Mouse (Mus musculus) granulocyte monocyte progenitor cell, adult 5-6 weeks (primary cell): ENCODE measurements around the gene Sephs2. TPM values are rescaled to one million over a fixed set of nuclear protein-coding genes. Genes with fewer than 3 reads are reported as not detected.
"Not testable (repeated sequence)": the region's sequence is repeated elsewhere in the genome, so short reads cannot be mapped to it uniquely, and the experiment has no call there.

Experiments used
- ATAC-seq: replicated peaks from 2 replicates; pipeline ENCODE4 v1.8.0; 2016; ENCODE audit warnings: mild to moderate bottlenecking, moderate TSS enrichment, inconsistent platforms; ENCODE audit not compliant: poor library complexity, severe bottlenecking
- total RNA-seq, 2 experiments: library from RNA; stranded (forward) in 1 of 2; stranded (reverse) in 1 of 2; fragments of 200-712, 200-1000 nt in 1 of 2; fragments of >200 nt in 1 of 2; fragmentation: Nextera tagmentation in 1 of 2; gene quantifications; 2 replicates each; pipeline ENCODE4 v1.2.3; 2014 to 2017

Gene Sephs2
- total RNA-seq, 2 experiments from 2014 or later: 70.4 to 158 TPM

DNA sequence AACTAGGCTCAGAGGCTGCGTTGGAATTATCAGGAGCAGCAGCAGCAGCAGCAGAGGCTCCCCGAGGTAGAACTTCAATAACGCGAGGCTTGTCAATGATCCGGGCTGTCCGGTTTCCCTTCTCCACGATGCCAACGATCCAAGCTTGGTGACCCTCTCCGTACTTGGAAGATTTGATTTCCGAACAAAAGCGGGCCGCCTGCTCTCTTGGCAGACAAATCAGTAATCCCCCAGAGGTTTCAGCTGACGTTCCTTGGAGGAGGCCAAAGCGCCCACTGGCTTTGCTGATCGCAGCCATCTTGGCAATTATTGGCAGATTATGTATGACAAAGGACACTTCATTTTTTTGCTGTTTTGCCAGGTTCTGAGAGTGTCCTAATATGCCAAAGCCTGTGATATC, 1.3 kb downstream of the Sephs2 start:
- ATAC-seq: no peak

DNA sequence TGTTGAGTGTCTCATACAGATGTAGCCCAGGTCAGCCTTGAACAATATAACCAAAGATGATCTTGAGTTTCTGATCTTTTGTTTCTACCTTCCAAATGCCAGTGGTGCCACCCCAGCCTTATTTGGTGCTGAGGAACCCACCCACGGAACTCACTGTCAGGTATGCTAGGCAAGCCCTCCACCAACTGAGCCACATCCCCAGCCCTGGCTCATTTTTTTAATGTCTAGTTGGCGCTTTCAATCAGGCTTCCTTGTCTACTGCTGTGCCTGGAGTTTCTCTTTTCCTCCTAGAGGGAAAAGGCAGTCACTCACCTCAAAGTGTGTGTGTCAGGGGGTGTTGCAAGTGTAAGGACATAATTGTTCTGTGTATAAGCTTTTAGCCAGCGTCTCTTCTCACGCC, 2.8 kb downstream of the Sephs2 start:
- ATAC-seq: no peak

DNA sequence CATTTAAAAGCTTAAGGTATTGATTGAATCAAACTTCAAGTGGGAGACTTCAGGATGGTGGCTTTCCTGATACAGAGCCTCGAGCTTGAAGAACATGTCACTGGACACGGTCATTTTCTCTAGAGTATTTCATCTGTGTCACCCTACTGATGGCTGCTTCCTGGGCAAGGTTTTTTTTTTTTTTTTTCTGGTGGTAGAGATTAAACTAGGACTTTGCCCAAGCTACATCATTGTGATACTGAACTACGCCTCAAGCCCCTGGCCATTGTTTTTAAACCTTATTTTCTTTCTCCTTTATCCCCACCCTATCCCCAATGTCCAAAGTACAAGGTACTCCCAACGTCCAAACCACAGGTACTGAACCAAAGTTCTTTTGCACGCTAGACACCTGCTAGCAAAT, 3.2 kb downstream of the Sephs2 start:
- ATAC-seq: no peak

DNA sequence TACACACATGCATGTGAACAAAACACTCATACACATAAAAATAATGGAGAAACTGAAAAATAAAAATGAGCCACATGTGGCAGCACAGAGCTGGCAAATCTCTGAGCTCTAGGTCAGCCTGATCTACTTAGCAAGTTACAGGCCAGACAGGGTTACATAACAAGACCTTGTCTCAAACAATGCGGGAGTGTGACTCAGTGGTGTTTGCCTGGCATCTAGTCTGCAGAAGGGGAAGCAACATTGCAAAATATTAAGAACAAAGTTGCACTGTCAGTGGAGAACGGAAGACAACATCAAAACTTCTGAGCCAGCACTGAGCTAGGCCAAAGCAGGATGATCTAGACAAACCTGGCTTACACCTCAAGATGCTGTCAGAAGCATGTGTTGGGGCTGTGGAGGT, 3.6 kb downstream of the Sephs2 start:
- peak; percentile 76 for ATAC-seq

DNA sequence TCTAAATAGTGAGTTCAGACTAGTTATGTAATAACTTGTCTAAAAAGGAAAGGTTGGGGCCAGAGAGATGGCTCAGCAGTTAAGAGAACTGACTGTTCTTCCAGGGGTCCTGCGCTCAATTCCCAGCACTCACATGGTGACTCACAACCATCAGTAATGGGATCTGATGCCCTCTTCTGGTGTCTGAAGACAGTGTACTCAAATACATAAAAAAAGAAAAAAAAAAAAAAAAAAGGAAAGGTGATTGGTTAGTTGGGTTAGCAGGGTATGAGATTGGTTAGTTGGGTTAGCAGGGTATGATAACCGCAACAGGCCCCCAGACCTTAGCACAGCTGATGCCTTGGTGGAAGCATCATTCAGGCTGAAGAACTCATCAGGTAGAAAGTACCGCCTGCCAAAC, 10.3 kb downstream of the Sephs2 start:
- ATAC-seq: no peak

DNA sequence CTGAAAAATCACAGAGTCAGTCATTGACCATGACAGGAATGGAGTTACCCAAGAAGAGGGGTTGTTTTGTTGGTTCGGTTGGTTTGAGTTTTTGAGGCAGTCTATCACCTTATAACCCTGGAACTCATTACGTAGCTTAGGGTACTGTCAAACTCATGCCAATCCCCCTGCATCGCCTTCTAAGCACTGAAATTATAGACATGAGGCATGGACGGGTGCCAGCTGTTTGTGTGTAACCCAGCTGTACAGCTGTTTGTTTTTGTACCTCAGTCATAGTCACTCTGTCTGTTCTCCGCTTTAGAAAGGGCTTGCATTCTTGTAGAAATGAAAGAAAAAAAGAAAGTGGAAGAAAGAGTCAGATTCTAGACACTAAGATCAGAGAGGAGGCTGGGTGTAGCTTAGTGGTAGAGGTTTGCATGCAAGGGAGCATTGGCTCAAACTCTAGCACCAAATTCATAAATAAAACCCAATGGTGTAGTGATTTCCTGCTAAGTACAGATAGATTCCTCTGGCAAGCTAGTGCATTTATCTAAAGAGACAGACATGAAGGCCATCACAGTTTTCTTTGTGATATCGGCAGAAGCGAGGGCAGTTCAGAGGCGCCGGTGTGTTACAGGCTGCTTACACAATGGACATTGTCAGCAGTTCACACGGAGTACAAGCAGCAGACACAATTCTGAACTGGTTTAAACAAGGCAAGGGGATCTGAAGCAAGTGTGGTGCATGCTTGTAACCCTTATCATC, 11.5 kb downstream of the Sephs2 start:
- no peak for ATAC-seq

DNA sequence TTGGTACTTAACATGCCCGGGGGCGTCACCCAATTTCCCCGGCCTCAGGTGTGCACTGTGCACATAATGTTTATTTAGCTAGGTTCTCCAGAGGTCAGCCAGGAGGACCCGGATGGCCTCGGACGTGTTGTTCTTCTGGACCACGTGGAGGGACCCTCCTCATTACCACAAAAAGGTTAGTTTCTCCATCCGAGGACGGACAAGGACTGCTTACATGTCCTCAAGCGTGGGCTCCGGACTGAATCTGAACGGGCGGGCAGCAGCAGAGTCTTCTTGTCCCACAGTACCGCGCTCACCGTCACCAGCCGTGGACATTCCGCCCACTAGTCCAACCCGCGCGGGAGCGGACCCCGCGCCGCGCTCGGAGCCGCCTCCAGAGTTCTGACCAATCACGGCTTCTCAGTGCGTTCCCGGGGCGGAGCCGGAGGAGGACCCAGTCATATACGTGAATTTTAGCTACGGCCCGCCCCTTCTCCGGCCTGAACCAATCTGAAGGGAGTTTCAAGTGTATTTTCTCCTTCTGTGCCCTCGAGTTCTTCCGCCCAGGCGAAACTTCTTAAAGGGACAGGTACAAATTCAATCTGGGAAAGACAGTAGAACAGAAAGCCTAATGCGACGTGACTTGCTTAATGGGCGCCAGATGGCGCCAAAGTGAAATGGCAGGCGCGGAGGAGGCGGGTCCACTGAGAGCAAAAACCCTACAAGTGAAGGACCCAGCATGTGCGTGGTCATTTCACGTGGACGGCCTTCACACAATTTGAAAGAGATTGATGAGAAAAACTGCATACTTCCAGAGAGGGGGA, 13.3 kb downstream of the Sephs2 start, which contains the start of gene Dctpp1:
TSS of gene Dctpp1 (minus strand) at position 401 of the 803 bp plus-strand sequence.
- ATAC-seq: peak; percentile 93

DNA sequence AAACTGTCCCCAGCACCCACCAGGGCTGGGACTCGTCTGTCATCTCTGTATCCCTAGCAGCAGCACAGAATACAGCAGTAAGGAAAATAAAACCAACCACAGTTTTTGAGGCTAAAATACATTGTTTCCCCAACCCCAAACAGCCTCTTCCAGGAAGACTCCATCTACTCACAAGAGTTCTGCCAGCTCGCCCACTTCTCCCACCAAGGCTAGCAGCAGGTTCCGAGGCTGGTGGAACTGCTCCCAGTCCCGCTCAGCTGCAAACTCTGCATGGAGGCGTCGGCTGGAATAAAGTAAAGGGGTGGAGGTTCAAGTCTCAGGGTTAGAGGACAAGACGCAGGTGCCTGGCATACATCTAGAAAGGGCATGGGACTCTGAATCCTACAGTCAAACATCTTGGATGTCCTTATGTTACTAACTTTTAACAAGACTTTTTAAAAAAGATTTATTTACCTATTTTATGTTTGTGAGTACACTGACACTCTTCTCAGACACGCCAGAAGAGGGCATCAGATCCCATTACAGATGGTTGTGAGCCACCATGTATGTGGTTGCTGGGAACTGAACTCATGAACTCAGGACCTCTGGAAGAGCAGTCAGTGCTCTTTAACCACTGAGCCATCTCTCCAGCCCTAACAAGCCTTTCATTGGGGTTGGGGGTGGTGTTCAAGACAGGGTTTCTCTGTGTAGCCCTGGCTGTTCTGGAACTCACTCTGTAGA, 14.5 kb downstream of the Sephs2 start:
- ATAC-seq: no peak

DNA sequence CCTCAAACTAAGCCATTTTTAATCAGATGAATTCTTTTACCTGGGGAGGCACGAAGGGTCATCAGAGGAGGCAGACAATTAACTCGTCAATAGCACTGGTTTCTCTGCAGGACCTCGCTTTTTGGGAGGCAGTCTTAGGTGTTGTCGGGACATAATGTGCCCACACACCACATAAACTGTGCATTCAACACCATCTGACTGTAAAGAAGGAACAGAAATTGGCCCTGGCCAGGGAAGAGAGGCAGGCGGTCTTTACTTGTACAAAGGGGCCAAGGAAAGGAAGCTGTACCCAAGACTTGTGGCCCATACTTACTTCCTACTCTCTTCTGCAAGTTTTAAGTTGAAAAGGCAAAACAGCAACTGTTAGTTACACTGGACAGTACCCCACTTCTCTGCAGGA, 17.3 kb downstream of the Sephs2 start:
- ATAC-seq: 0 out of 2 replicates have a peak, but pooled peaks have one; percentile 4

DNA sequence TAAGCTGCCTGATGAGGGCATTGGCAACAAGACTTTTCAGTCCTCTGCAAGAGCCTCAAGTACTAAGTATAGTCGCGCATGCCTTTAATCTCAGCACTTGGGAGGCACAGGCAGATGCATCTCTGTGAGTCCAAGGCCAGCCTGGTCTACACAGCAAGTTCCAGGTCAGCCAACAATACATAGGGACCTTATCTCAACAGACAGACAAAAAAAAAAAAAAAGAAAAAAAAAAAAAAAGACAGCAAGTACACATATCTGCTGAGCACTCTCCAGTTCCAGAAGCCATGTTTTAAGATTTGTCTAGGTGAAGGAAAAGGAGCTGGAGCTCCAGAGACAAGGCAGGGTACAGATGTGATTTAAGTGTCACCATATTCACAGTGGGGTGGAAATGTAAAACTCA, 17.9 kb downstream of the Sephs2 start:
- no peak for ATAC-seq

DNA sequence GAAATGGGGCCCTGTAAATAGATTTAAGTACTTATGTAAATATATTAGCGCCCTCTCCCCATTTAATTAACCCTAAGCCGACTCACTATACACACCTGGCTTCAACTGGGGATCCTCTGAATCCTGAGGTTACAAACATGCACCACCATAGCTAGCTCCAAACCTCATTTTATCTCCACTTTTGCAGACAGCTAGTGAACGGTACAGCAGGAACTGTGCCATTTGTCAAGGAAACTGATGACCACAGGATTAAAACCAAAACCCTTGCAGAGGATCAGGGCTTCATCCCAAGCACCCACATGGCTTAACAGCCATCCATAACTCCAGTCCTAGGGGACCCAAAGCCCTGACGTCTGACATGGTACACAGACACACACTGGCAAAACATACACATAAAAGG, 18.8 kb downstream of the Sephs2 start:
- no peak for ATAC-seq

DNA sequence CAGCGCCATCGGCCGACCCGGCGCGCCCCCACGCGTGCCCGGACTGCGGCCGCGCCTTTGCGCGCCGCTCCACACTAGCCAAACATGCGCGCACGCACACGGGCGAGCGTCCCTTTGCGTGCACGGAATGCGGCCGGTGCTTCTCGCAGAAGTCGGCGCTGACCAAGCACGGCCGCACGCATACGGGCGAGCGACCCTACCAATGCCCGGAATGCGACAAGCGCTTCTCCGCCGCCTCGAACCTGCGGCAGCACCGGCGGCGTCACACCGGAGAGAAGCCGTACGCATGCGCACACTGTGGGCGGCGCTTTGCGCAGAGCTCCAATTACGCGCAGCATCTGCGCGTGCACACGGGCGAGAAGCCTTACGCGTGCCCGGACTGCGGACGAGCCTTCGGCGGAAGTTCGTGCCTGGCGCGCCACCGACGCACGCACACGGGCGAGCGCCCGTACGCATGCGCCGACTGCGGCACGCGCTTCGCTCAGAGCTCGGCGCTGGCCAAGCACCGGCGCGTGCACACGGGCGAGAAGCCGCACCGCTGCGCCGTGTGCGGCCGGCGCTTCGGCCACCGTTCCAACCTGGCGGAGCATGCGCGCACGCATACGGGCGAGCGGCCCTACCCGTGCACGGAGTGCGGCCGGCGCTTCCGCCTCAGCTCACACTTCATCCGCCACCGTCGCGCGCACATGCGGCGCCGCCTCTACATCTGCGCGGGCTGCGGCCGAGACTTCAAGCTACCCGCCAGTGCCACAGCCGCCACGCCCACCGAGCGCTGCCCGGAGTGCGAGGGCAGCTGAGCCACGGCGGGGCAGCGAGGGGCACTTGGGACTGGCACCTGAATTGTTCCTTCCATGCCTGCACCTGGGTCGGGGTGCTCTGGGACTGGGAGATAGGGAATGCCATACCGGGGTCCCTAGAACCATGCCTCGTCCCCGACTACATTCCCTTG, 19.8 kb downstream of the Sephs2 start:
- ATAC-seq: peak; percentile 76

DNA sequence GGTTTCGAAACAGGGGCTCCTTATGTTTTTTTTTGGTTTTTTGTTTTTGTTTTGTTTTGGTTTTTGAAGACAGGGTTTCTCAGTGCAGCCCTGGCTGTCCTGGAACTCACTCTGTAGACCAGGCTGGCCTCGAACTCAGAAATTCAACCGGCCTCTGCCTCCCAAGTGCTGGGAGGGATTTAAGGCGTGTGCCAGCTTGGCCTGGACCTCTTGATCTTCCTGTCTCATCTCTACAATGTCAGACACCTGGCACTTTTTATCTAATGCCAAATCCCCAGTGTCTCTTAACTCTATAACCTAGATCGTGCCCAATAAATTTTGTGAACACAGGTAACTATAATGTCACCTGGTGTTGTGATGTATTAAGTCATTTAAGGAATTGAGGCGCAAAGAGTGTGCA, 20.5 kb downstream of the Sephs2 start:
- ATAC-seq: no peak

DNA sequence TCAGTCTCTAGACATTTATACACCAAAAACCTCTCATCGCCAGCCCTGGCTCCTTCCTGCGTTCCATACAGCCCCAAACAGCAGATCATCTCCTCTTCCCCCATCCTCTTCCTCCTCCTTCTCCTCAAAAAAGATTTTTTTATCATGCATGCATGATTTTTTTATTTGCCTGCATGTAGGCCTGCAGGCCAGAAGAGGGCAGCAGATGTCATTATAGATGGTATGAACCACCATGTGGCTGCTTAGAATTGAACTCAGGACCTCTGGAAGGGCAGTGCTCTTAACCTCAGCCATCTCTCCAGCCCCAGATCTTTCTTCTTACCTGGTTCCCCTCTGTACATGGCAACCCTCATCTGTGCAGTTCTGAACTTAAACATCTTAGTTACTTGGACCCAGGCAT, 21.4 kb downstream of the Sephs2 start:
- peak; percentile 15; the same call in 1 of the 2 replicates for ATAC-seq

DNA sequence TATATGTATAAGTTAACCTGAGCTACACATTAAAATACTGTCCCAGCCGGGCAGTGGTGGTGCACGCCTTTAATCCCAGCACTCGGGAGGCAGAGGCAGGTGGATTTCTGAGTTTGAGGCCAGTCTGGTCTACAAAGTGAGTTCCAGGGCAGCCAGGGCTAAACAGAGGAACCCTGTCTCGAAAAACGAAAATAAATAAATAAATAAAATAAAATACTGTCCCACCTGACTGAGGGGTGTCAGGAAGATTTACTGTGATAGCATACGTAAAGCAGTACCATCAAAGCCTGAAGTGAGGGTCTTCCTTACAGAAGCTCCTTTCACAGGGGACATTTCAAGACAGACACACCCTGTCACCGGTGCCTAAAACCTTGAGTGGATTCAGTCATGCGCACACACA, 23.3 kb downstream of the Sephs2 start:
- ATAC-seq: not testable (repeated sequence)

DNA sequence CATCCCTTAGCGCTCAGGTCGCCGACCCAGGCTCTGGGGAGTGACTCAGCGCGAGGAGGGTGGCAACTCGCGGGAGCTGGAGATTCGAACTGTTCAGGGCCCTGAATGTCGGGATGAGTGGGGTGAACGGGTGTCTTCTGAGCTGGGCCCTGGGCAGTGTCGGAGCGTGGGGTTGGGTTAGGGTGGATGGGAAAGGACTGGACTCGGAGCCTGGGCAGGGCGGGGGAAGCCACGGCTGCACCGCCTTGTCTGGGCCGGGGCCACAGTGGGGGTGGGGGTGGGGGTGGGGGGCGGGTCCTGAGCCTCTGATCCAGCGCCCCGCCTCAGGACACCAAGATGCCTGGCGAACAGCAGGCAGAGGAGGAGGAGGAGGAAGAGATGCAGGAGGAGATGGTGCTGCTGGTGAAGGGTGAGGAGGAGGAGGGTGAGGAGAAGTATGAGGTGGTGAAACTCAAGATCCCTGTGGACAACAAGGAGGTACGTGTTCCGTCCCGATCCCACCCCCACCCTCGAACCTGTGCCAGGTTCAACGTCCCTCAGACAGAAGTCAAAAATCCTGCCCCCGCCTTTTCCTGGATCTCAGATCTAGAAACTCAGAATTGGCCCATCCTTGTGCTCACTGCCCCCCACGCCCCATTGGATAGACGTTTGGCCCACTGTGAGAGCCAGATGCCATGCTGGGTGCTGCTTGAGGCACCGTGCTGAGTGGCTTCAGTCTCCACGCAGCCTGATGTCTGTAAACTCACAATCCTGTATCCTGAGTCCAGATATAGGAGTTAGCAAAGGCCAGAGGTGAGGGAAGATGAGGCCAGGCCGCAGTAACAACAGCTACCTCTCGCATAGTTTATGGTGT, 29.0 kb downstream of the Sephs2 start:
- ATAC-seq: peak; percentile 30

DNA sequence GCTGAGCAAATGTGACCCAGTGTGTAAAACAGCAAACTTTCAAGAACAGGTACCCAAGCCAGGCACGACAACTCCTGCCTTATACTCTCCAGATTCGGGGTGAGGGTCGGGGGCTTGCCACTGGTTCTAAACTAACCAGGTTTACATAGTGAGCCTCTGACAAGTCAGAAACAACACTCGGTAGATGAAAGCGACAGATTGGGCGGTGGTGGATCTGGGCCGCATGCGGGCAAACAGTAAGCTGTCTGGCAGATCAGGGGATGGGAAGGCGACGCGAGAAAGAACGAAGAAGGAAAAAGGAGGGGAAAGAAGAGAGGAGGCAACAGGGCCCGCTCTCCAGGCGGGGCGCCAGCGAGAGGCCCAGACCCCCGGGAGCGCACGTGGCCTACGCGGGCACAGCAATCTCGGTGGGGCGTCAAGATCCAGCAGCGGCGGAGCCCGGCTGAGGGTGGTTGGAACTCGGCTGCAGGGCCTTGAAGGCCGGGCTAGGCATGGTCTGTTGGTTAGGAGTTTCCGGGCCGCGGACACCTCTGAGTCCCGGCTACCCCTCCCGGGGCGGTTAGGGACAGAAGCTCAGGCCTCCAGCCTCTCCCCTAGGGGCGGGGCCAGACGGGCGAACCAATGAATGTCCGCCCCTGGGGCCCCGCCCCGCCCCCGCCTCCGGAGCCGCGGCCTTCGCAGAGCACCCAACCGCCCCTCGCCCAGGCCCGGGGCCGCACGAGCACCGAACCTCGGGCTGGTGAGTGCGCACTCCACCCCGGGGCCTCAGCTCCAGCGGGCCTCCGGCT, 29.8 kb downstream of the Sephs2 start, which contains the start of gene Zfp771:
TSS of gene Zfp771 (plus strand) at position 405 of the 788 bp plus-strand sequence.
- peak; percentile 93 for ATAC-seq

DNA sequence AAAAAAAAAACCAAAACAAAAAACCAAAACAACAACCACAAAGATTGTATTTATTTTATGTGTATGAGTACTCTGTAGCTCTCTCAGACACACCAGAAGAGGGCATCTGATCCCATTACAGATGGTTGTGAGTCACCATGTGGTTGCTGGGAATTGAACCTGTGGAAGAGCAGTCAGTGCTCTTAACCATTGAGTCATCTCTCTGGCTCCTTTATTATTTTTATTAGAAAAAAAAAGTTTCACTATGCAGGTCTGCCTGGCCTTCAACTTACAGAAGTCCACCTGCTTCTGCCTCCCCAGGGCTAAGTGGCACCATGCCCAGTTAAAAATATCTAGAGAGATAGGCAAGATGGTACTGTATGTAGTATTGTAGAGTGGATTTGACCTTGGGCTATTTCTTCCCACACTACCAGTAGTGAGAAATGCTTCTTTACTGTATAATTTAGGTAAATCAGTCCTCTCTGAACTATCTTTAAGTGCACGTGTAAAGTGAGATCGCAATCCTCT, 30.4 kb downstream of the Sephs2 start:
- ATAC-seq: no peak
